Mouse (Mus musculus) lung, postnatal 4 days (tissue): ENCODE results near the gene Slc29a2.
A peak's percentile ranks its signal among the peaks of the same experiment; 100 is the strongest.
"Not testable (repeated sequence)": the region's sequence is repeated elsewhere in the genome, so short reads cannot be mapped to it uniquely, and the experiment has no call there.

Experiments
- DNase-seq, 2 experiments: peaks; one replicate each; pipeline ENCODE4 v3.0.0; 2021

The Slc29a2 gene

GRCm38 (mm10) chr19:5023621-5024479 is at the start of gene Slc29a2:
Slc29a2 (plus strand) TSS chr19:5023860.
- peak; percentile 93 to 94 for DNase-seq

- peak in 1 of 2 experiments; percentile 43 for DNase-seq
Observed at GRCm38 (mm10) chr19:4981767-4982166, 41.9 kb upstream of the Slc29a2 start.

GRCm38 (mm10) chr19:4989013-4989412 is 34.6 kb upstream of the Slc29a2 start:
- DNase-seq: peak; percentile 89 to 94

GRCm38 (mm10) chr19:4989434-4990255 is 34.0 kb upstream of the Slc29a2 start:
- no peak for DNase-seq

GRCm38 (mm10) chr19:4990256-4990625 is 33.4 kb upstream of the Slc29a2 start, which contains the start of gene Npas4:
Npas4 (minus strand) TSS chr19:4990316.
- DNase-seq: no peak

- DNase-seq: no peak
Observed at GRCm38 (mm10) chr19:4990716-4991115, 32.9 kb upstream of the Slc29a2 start.

- no peak for DNase-seq
Observed at GRCm38 (mm10) chr19:4992371-4992770, 31.3 kb upstream of the Slc29a2 start.

- peak; percentile 52 to 74 for DNase-seq
Observed at GRCm38 (mm10) chr19:4992904-4993303, 30.8 kb upstream of the Slc29a2 start.

GRCm38 (mm10) chr19:4994043-4994442 is 29.6 kb upstream of the Slc29a2 start:
- DNase-seq: no peak

GRCm38 (mm10) chr19:4999445-5000140 is 24.1 kb upstream of the Slc29a2 start:
- no peak for DNase-seq

GRCm38 (mm10) chr19:5001666-5002406 is 21.8 kb upstream of the Slc29a2 start:
- DNase-seq: peak; percentile 79 to 86

- not testable (repeated sequence) for DNase-seq
Observed at GRCm38 (mm10) chr19:5003644-5004043, 20.0 kb upstream of the Slc29a2 start.

- no peak for DNase-seq
Observed at GRCm38 (mm10) chr19:5004925-5005324, 18.7 kb upstream of the Slc29a2 start.

- DNase-seq: no peak
Observed at GRCm38 (mm10) chr19:5013138-5013537, 10.5 kb upstream of the Slc29a2 start.

GRCm38 (mm10) chr19:5014961-5015398 is 8.7 kb upstream of the Slc29a2 start:
- peak in 1 of 2 experiments; percentile 51 for DNase-seq

GRCm38 (mm10) chr19:5016221-5016742 is 7.4 kb upstream of the Slc29a2 start:
- peak; percentile 23 to 63 for DNase-seq

- peak; percentile 75 to 85 for DNase-seq
Observed at GRCm38 (mm10) chr19:5016782-5017181, 6.9 kb upstream of the Slc29a2 start.

- DNase-seq: no peak
Observed at GRCm38 (mm10) chr19:5017611-5018010, 6.0 kb upstream of the Slc29a2 start.

- no peak for DNase-seq
Observed at GRCm38 (mm10) chr19:5018191-5018590, 5.5 kb upstream of the Slc29a2 start.

GRCm38 (mm10) chr19:5021416-5021815 is 2.2 kb upstream of the Slc29a2 start:
- no peak for DNase-seq

- no peak for DNase-seq
Observed at GRCm38 (mm10) chr19:5026111-5026510, 2.5 kb downstream of the Slc29a2 start.

- no peak for DNase-seq
Observed at GRCm38 (mm10) chr19:5032686-5033085, 9.0 kb downstream of the Slc29a2 start.
